ENCODE assay signal across 20 mouse cellular contexts in genomic region chr6:6185735-6186068, GRCm38 (mm10). TPM values are rescaled to one million over a fixed set of nuclear protein-coding genes. Genes with fewer than 3 reads are reported as not detected.
DNase-seq lines count a peak whose midpoint lies in the region; ATAC-seq and TF ChIP-seq lines count a peak whose summit lies in the region.
"Had no signal": no experiment of that assay in that cellular context is flagged by ENCODE, and none has a peak within 500 bp of the region (broad histone marks: within the 10 kb centered on the region; RNA-seq: fewer than 3 reads in every experiment).

No protein-coding gene starts in this region.

- H3K36me3 ChIP-seq in liver, adult 2 months (ENCODE audit: control insufficient read depth, insufficient read depth, low read length) = peaks cover 30% of the 10 kb centered on the region
- H3K36me3 ChIP-seq in heart, embryonic 14.5 days (ENCODE audit: control insufficient read depth, insufficient read depth, low read length) = peaks cover 3% of the 10 kb centered on the region; the same call in 1 of the 2 replicates
- no peaks in the 10 kb centered on the region; the same call in 1 of the 2 replicates for H3K36me3 ChIP-seq in liver, embryonic 11.5 days (ENCODE audit: control insufficient read depth, insufficient read depth, low read length)
- H3K36me3 ChIP-seq in lung, postnatal 0 days (ENCODE audit: insufficient read depth, low read length) = no peaks in the 10 kb centered on the region
- H3K36me3 ChIP-seq: forebrain, embryonic 12.5 days; kidney, embryonic 15.5 days; midbrain, embryonic 12.5 days; neural tube, embryonic 13.5 days had no signal

- no peak for TF ChIP-seq EP300 in lung, postnatal 0 days (IDR thresholded peaks at IDR 0.05)

- H3K9me3 ChIP-seq in heart, embryonic 14.5 days (ENCODE audit: control insufficient read depth, low read length) = no peaks in the 10 kb centered on the region
- H3K9me3 ChIP-seq in liver, embryonic 11.5 days (ENCODE audit: control insufficient read depth, low read length) = no peaks in the 10 kb centered on the region
- H3K9me3 ChIP-seq in lung, postnatal 0 days (ENCODE audit: low read length) = no peaks in the 10 kb centered on the region
- H3K9me3 ChIP-seq: forebrain, embryonic 12.5 days; kidney, embryonic 15.5 days; midbrain, embryonic 12.5 days; neural tube, embryonic 13.5 days had no signal

- TF ChIP-seq CTCF in liver, adult 2 months (IDR thresholded peaks at IDR 0.05; ENCODE audit: low read depth, low read length) = no peak
- TF ChIP-seq CTCF in lung, postnatal 0 days (IDR thresholded peaks at IDR 0.05) = no peak

- no peak for TF ChIP-seq POLR2A in liver, adult 2 months (IDR thresholded peaks at IDR 0.05; ENCODE audit: extremely low read depth, insufficient read depth, low read length)

- 24% methylated on average over 3 of the region's 3 CpGs for WGBS in liver, adult 2 months
- 27% methylated on average over 3 of the region's 3 CpGs for WGBS in heart, embryonic 14.5 days
- WGBS in liver, embryonic 11.5 days = 54% methylated on average over 3 of the region's 3 CpGs
- 67% methylated on average over 3 of the region's 3 CpGs for WGBS in lung, postnatal 0 days

- no peaks in the 10 kb centered on the region for H3K27me3 ChIP-seq in liver, adult 2 months (ENCODE audit: control insufficient read depth, insufficient read depth, low read length)
- H3K27me3 ChIP-seq in heart, embryonic 14.5 days (ENCODE audit: control insufficient read depth, insufficient read depth, low read length) = no peaks in the 10 kb centered on the region
- no peaks in the 10 kb centered on the region for H3K27me3 ChIP-seq in liver, embryonic 11.5 days (replicated peaks; ENCODE audit: control insufficient read depth, insufficient read depth, low read length)
- no peaks in the 10 kb centered on the region for H3K27me3 ChIP-seq in lung, postnatal 0 days (replicated peaks; ENCODE audit: insufficient read depth, low read length)
- H3K27me3 ChIP-seq: forebrain, embryonic 12.5 days; kidney, embryonic 15.5 days; midbrain, embryonic 12.5 days; neural tube, embryonic 13.5 days; Patski had no signal

- peaks cover 19% of the 10 kb centered on the region for H3K4me1 ChIP-seq in liver, adult 2 months (ENCODE audit: control insufficient read depth, insufficient read depth, low read length)
- H3K4me1 ChIP-seq in heart, embryonic 14.5 days (ENCODE audit: control insufficient read depth in 2 of 2, insufficient read depth in 2 of 2, low read length in 2 of 2) = peaks cover 20 to 25% of the 10 kb centered on the region in 2 experiments
- H3K4me1 ChIP-seq in liver, embryonic 11.5 days (replicated peaks; ENCODE audit: control insufficient read depth, insufficient read depth, low read length) = no peaks in the 10 kb centered on the region; the same call in 1 of the 2 replicates
- H3K4me1 ChIP-seq in lung, postnatal 0 days (ENCODE audit: insufficient read depth, low read depth, low read length) = no peaks in the 10 kb centered on the region; the same call in 1 of the 2 replicates
- H3K4me1 ChIP-seq: forebrain, embryonic 12.5 days; midbrain, embryonic 12.5 days; neural tube, embryonic 13.5 days had no signal

- peak overlapping the region; percentile 14 for H3K9ac ChIP-seq in liver, adult 2 months (ENCODE audit: low read depth, low read length)
- no peak overlapping the region for H3K9ac ChIP-seq in heart, embryonic 14.5 days (ENCODE audit: low read length)
- H3K9ac ChIP-seq in liver, embryonic 11.5 days (ENCODE audit: low read depth, low read length) = no peak overlapping the region
- no peak overlapping the region for H3K9ac ChIP-seq in lung, postnatal 0 days (replicated peaks; ENCODE audit: low read depth)
- H3K9ac ChIP-seq: forebrain, embryonic 12.5 days; kidney, embryonic 15.5 days; midbrain, embryonic 12.5 days; neural tube, embryonic 13.5 days had no signal

- peak; percentile 97 for DNase-seq in liver, adult 2 months (ENCODE audit: extremely low read depth, low read depth, low spot score)
- no peak for DNase-seq in liver
- no peak for DNase-seq in liver, embryonic 11.5 days (ENCODE audit: low spot score)
- peak; percentile 76 for DNase-seq in yolk sac, embryonic 10.5 days (ENCODE audit: low spot score)
- no peak for DNase-seq in lung, postnatal 14 days
- DNase-seq in ovary, postnatal 14 days (ENCODE audit: low spot score) = no peak
- DNase-seq in lung, postnatal 0 days (ENCODE audit: low spot score) = no peak
- DNase-seq: cerebellum, adult 9-11 months; gastrocnemius, postnatal 14 days; left cerebral cortex, postnatal 4 days; lung, adult 2 months; retina, postnatal 1 day had no signal

- peak; percentile 37 for ATAC-seq in heart, embryonic 14.5 days (ENCODE audit: insufficient number of reproducible peaks, insufficient read depth, low FRiP score, low read depth)
- peak; percentile 66 for ATAC-seq in liver, embryonic 11.5 days (replicated peaks; ENCODE audit: low FRiP score)
- no peak for ATAC-seq in lung, postnatal 0 days
- ATAC-seq: hindbrain, postnatal 0 days; Patski had no signal

- H3K27ac ChIP-seq in liver, adult 2 months (replicated peaks; ENCODE audit: insufficient read depth, low read depth, low read length) = peak overlapping the region; percentile 86
- peak overlapping the region; percentile 76 to 81 for H3K27ac ChIP-seq in heart, embryonic 14.5 days (replicated peaks in 1 of 2; ENCODE audit: control insufficient read depth in 1 of 2, insufficient read depth in 1 of 2, low read depth in 2 of 2, low read length in 2 of 2)
- H3K27ac ChIP-seq in liver, embryonic 11.5 days (ENCODE audit: low read depth, low read length) = no peak overlapping the region
- H3K27ac ChIP-seq in lung, postnatal 0 days (ENCODE audit: low read length) = no peak overlapping the region
- H3K27ac ChIP-seq: forebrain, embryonic 12.5 days; hindbrain, postnatal 0 days; macrophage; midbrain, embryonic 12.5 days; neural tube, embryonic 13.5 days had no signal

- H3K4me2 ChIP-seq in heart, embryonic 14.5 days (ENCODE audit: low read length) = peak overlapping the region; percentile 44
- no peak overlapping the region for H3K4me2 ChIP-seq in liver, embryonic 11.5 days
- no peak overlapping the region for H3K4me2 ChIP-seq in lung, postnatal 0 days (replicated peaks; ENCODE audit: low read depth, low read length)
- H3K4me2 ChIP-seq: forebrain, embryonic 12.5 days; kidney, embryonic 15.5 days; midbrain, embryonic 12.5 days; neural tube, embryonic 13.5 days had no signal

- no peak overlapping the region for H3K4me3 ChIP-seq in liver, adult 2 months (ENCODE audit: insufficient read depth, low read depth, low read length)
- H3K4me3 ChIP-seq in heart, embryonic 14.5 days (ENCODE audit: control insufficient read depth in 1 of 2, insufficient read depth in 1 of 2, low read depth in 1 of 2, low read length in 2 of 2) = no peak overlapping the region
- H3K4me3 ChIP-seq in liver, embryonic 11.5 days (ENCODE audit: low read depth, low read length) = no peak overlapping the region
- H3K4me3 ChIP-seq in lung, postnatal 0 days (ENCODE audit: low read depth, low read length) = no peak overlapping the region
- H3K4me3 ChIP-seq: forebrain, embryonic 12.5 days; kidney, embryonic 15.5 days; midbrain, embryonic 12.5 days; neural tube, embryonic 13.5 days had no signal

- peaks cover 28% of the 10 kb centered on the region; the same call in 1 of the 2 replicates for H3K79me2 ChIP-seq in liver, adult 2 months (ENCODE audit: control insufficient read depth, insufficient read depth, low read length)

RNA-seq across cellular contexts. Expression of gene Slc25a13, which starts 31.3 kb away (rescaled TPM):
- total RNA-seq in liver, adult 2 months (2014; rRNA removed) = 206 and 232 TPM in 2 replicates
- polyA plus RNA-seq in liver, adult 2 months (2012; rRNA removed) = 53.5 and 60.3 TPM in 2 replicates
- 56.4 and 68.3 TPM in 2 replicates for polyA plus RNA-seq in heart, embryonic 14.5 days (2014; fragmentation: Nextera tagmentation; extraction: Ambion mirVana)
- polyA plus RNA-seq in liver, embryonic 11.5 days (2014; fragmentation: Nextera tagmentation; extraction: Ambion mirVana) = 55.4 and 61.3 TPM in 2 replicates
- polyA plus RNA-seq in lung, postnatal 0 days (2015; fragmentation: Nextera tagmentation; extraction: Ambion mirVana) = 7.1 and 7.7 TPM in 2 replicates

Comparison
In these comparisons a context has a peak if more than half of its experiments do, and no peak if none do; other contexts are left out.
1. DNase-seq: peak in liver, adult 2 months (single experiment) and yolk sac, embryonic 10.5 days (single experiment); none in liver (single experiment), liver, embryonic 11.5 days (single experiment), lung, postnatal 14 days (single experiment), ovary, postnatal 14 days (single experiment) and lung, postnatal 0 days (single experiment).
2. H3K27ac ChIP-seq: peak in liver, adult 2 months (single experiment) and heart, embryonic 14.5 days (2 of 2); none in liver, embryonic 11.5 days (single experiment) and lung, postnatal 0 days (single experiment).